In the genomic region with DNA sequence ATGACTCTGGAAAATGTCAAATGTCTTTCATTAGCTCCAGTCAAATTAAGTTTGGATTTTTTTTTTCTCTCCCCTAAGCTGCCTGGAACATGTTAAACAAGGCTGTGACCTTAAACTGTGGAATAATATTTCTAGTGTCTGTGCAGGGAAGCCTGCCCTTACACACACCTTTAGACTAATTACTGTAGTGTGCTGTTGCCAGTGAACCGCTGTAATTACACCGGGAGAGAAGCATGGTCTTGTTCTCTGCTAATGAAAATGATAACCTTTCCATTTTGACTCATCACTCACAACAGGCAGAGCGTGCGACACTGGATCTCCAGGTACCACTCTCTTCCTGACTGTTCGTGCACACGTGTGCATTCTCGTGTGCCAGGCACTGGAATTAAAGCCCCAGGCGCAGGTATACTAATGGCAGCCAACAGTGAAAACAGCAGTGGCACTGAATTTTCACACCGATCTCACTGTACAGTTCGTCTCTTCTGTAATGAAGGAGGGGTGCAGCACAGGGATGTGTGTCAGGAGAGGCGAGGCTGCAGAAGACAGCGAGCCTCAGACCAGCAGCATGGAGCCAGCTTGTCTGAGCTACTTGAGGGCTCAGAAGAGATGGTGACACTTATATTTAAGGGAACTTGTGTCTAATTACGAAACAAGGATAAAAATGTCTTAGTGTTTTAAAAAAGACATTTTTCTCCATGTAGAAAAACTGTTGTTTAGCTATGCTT, we compare ENCODE assay signal across 20 mouse cellular contexts.
DNase-seq lines count a peak whose midpoint lies in the region; ATAC-seq lines count a peak whose summit lies in the region.
"Had no signal": no experiment of that assay in that cellular context is flagged by ENCODE, and none has a peak within 500 bp of the region (broad histone marks: within the 10 kb centered on the region; RNA-seq: fewer than 3 reads in every experiment).

No protein-coding gene starts in this region.

- no peaks in the 10 kb centered on the region for H3K27me3 ChIP-seq in forebrain, embryonic 10.5 days (ENCODE audit: poor library complexity, severe bottlenecking)
- no peaks in the 10 kb centered on the region for H3K27me3 ChIP-seq in forebrain, embryonic 11.5 days (ENCODE audit: control insufficient read depth, insufficient read depth, low read length)
- H3K27me3 ChIP-seq in forebrain, embryonic 13.5 days = no peaks in the 10 kb centered on the region
- no peaks in the 10 kb centered on the region for H3K27me3 ChIP-seq in hindbrain, embryonic 15.5 days
- no peaks in the 10 kb centered on the region for H3K27me3 ChIP-seq in midbrain, embryonic 15.5 days (replicated peaks)
- H3K27me3 ChIP-seq: heart, embryonic 15.5 days; limb, embryonic 15.5 days; neural tube, embryonic 12.5 days had no signal

- H3K9me3 ChIP-seq in forebrain, embryonic 10.5 days = no peaks in the 10 kb centered on the region
- no peaks in the 10 kb centered on the region for H3K9me3 ChIP-seq in forebrain, embryonic 11.5 days (ENCODE audit: control insufficient read depth, low read length)
- no peaks in the 10 kb centered on the region for H3K9me3 ChIP-seq in forebrain, embryonic 13.5 days (replicated peaks)
- no peaks in the 10 kb centered on the region for H3K9me3 ChIP-seq in hindbrain, embryonic 15.5 days
- no peaks in the 10 kb centered on the region for H3K9me3 ChIP-seq in midbrain, embryonic 15.5 days
- H3K9me3 ChIP-seq: heart, embryonic 15.5 days; limb, embryonic 15.5 days; neural tube, embryonic 12.5 days had no signal

- H3K4me1 ChIP-seq in forebrain, embryonic 10.5 days = peaks cover 51% of the 10 kb centered on the region
- H3K4me1 ChIP-seq in forebrain, embryonic 11.5 days (replicated peaks; ENCODE audit: control insufficient read depth, insufficient read depth, low read length) = peaks cover 10% of the 10 kb centered on the region
- H3K4me1 ChIP-seq in forebrain, embryonic 13.5 days = peaks cover 43% of the 10 kb centered on the region
- H3K4me1 ChIP-seq in hindbrain, embryonic 15.5 days (replicated peaks) = peaks cover 11% of the 10 kb centered on the region
- H3K4me1 ChIP-seq in midbrain, embryonic 15.5 days = peaks cover 16% of the 10 kb centered on the region

- H3K27ac ChIP-seq in forebrain, embryonic 10.5 days = peak overlapping the region; percentile 53
- H3K27ac ChIP-seq in forebrain, embryonic 11.5 days (ENCODE audit: low read depth, low read length) = no peak overlapping the region
- peak overlapping the region; percentile 55; the same call in 1 of the 2 replicates for H3K27ac ChIP-seq in forebrain, embryonic 13.5 days
- 0 out of 2 replicates have a peak overlapping the region, but pooled peaks have one; percentile 34 for H3K27ac ChIP-seq in hindbrain, embryonic 15.5 days (replicated peaks)
- peak overlapping the region; percentile 45 for H3K27ac ChIP-seq in midbrain, embryonic 15.5 days
- H3K27ac ChIP-seq: heart, embryonic 15.5 days; limb, embryonic 15.5 days; neural tube, embryonic 12.5 days; stomach, postnatal 0 days had no signal

- no peak overlapping the region for H3K4me2 ChIP-seq in forebrain, embryonic 11.5 days (ENCODE audit: low read depth, low read length, severe bottlenecking)
- no peak overlapping the region for H3K4me2 ChIP-seq in forebrain, embryonic 13.5 days
- no peak overlapping the region for H3K4me2 ChIP-seq in hindbrain, embryonic 15.5 days
- H3K4me2 ChIP-seq in midbrain, embryonic 15.5 days = no peak overlapping the region
- H3K4me2 ChIP-seq: heart, embryonic 15.5 days; limb, embryonic 15.5 days; neural tube, embryonic 12.5 days had no signal

- H3K4me3 ChIP-seq in forebrain, embryonic 10.5 days = no peak overlapping the region
- no peak overlapping the region for H3K4me3 ChIP-seq in forebrain, embryonic 11.5 days (ENCODE audit: low read depth, low read length)
- no peak overlapping the region for H3K4me3 ChIP-seq in forebrain, embryonic 13.5 days
- no peak overlapping the region for H3K4me3 ChIP-seq in hindbrain, embryonic 15.5 days
- H3K4me3 ChIP-seq in midbrain, embryonic 15.5 days = no peak overlapping the region
- H3K4me3 ChIP-seq: heart, embryonic 15.5 days; limb, embryonic 15.5 days; neural tube, embryonic 12.5 days had no signal

- 87% methylated on average over 13 of the region's 13 CpGs for WGBS in forebrain, embryonic 10.5 days
- WGBS in forebrain, embryonic 11.5 days = 80% methylated on average over 13 of the region's 13 CpGs
- 55% methylated on average over 13 of the region's 13 CpGs for WGBS in forebrain, embryonic 13.5 days
- WGBS in hindbrain, embryonic 15.5 days = 50% methylated on average over 13 of the region's 13 CpGs
- WGBS in midbrain, embryonic 15.5 days = 55% methylated on average over 13 of the region's 13 CpGs

- ATAC-seq in forebrain, embryonic 11.5 days (replicated peaks; ENCODE audit: low FRiP score) = no peak; the same call in 1 of the 2 replicates
- peak; percentile 40 for ATAC-seq in forebrain, embryonic 13.5 days
- peak; percentile 49 for ATAC-seq in hindbrain, embryonic 15.5 days (ENCODE audit: low FRiP score, low read depth)
- peak; percentile 48; the same call in 1 of the 2 replicates for ATAC-seq in midbrain, embryonic 15.5 days (replicated peaks)
- no peak for ATAC-seq in erythroblast, adult 5-6 weeks (replicated peaks; ENCODE audit: low FRiP score, poor library complexity, severe bottlenecking)

- no peak overlapping the region for H3K9ac ChIP-seq in forebrain, embryonic 11.5 days (ENCODE audit: low read length)
- H3K9ac ChIP-seq in forebrain, embryonic 13.5 days = no peak overlapping the region
- no peak overlapping the region for H3K9ac ChIP-seq in hindbrain, embryonic 15.5 days
- H3K9ac ChIP-seq in midbrain, embryonic 15.5 days = no peak overlapping the region
- H3K9ac ChIP-seq: heart, embryonic 15.5 days; limb, embryonic 15.5 days; neural tube, embryonic 12.5 days had no signal

- DNase-seq in forebrain, embryonic 10.5 days (ENCODE audit: extremely low spot score, low spot score) = no peak
- DNase-seq in forebrain, embryonic 11.5 days (ENCODE audit: low spot score) = no peak
- DNase-seq in B cell, adult 2 months = no peak
- DNase-seq in gastrocnemius, postnatal 25 days = no peak
- DNase-seq: cerebellum, adult 11 months; heart, adult 11 months; kidney, adult 2 months; kidney, postnatal 36 days; layer of hippocampus, adult 9-11 months; lung, adult 18-20 months; lung, postnatal 4 days; right cerebral cortex, postnatal 25 days had no signal

- no peaks in the 10 kb centered on the region for H3K36me3 ChIP-seq in forebrain, embryonic 10.5 days (replicated peaks)
- no peaks in the 10 kb centered on the region for H3K36me3 ChIP-seq in forebrain, embryonic 11.5 days (ENCODE audit: control insufficient read depth, insufficient read depth, low read length)
- H3K36me3 ChIP-seq in forebrain, embryonic 13.5 days (ENCODE audit: poor library complexity, severe bottlenecking) = no peaks in the 10 kb centered on the region
- H3K36me3 ChIP-seq in hindbrain, embryonic 15.5 days = no peaks in the 10 kb centered on the region
- H3K36me3 ChIP-seq in midbrain, embryonic 15.5 days (replicated peaks) = no peaks in the 10 kb centered on the region
- H3K36me3 ChIP-seq: heart, embryonic 15.5 days; limb, embryonic 15.5 days; neural tube, embryonic 12.5 days had no signal

Comparison
In these comparisons a context has a peak if more than half of its experiments do, and no peak if none do; other contexts are left out.
1. ATAC-seq: peak in forebrain, embryonic 13.5 days (single experiment), hindbrain, embryonic 15.5 days (single experiment) and midbrain, embryonic 15.5 days (single experiment); none in forebrain, embryonic 11.5 days (single experiment) and erythroblast, adult 5-6 weeks (single experiment).